23 mouse cellular contexts compared by ENCODE assay signal in the genomic region with DNA sequence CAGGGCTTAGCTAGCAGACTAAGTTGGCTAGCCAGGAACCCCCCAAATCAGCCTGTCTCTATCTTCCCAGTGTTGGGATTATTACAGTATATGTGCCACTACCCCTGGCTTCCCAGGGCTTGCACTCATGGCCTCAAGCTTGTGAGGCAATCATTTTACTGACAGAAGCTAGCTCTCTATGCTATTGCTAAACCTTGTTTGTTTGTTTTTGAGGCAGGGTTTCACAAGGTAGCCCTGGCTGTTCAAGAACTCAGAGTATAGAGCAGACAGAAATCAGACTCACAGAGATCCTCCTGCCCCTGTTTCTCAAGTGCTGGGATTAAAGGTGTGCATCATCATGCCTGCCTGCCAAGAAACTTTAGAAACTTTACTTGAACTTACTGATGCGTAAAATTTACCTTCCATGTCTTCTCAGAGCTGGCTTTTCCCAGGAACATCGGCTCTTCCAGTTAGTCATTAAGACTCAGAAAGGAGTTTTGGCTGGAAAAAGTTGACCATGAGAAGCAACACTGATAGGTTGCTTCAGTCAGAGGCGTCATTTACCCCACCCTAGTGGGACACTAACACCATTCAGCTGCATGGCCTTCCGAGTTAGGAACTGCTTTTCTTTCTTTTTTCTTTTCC. TPM values are rescaled to one million over a fixed set of nuclear protein-coding genes. Genes with fewer than 3 reads are reported as not detected.
DNase-seq lines count a peak whose midpoint lies in the region; ATAC-seq and TF ChIP-seq lines count a peak whose summit lies in the region.
"Had no signal": no experiment of that assay in that cellular context is flagged by ENCODE, and none has a peak within 500 bp of the region (broad histone marks: within the 10 kb centered on the region; RNA-seq: fewer than 3 reads in every experiment).

No protein-coding gene starts in this region.

- TF ChIP-seq EP300 in liver, postnatal 0 days (IDR thresholded peaks at IDR 0.05; ENCODE audit: low read depth) = no peak

- no peak overlapping the region for H3K4me3 ChIP-seq in intestine, embryonic 16.5 days (ENCODE audit: low read length)
- H3K4me3 ChIP-seq in intestine, postnatal 0 days (ENCODE audit: low read depth, low read length) = no peak overlapping the region
- no peak overlapping the region for H3K4me3 ChIP-seq in kidney, embryonic 15.5 days (replicated peaks)
- H3K4me3 ChIP-seq in liver, adult 2 months (ENCODE audit: insufficient read depth, low read depth, low read length) = no peak overlapping the region
- no peak overlapping the region for H3K4me3 ChIP-seq in liver, postnatal 0 days (ENCODE audit: low read depth, low read length)
- H3K4me3 ChIP-seq: forebrain, embryonic 13.5 days; heart, adult 2 months; heart, embryonic 15.5 days; limb, embryonic 10.5 days; neural tube, embryonic 13.5 days had no signal

- no peak overlapping the region for H3K9ac ChIP-seq in intestine, embryonic 16.5 days (ENCODE audit: low read depth, low read length)
- H3K9ac ChIP-seq in intestine, postnatal 0 days (ENCODE audit: low read depth, low read length) = no peak overlapping the region
- H3K9ac ChIP-seq in kidney, embryonic 15.5 days = no peak overlapping the region
- 0 out of 2 replicates have a peak overlapping the region, but pooled peaks have one; percentile 30 for H3K9ac ChIP-seq in liver, adult 2 months (ENCODE audit: low read depth, low read length)
- no peak overlapping the region for H3K9ac ChIP-seq in liver, postnatal 0 days (replicated peaks)
- H3K9ac ChIP-seq: forebrain, embryonic 13.5 days; heart, embryonic 15.5 days; neural tube, embryonic 13.5 days had no signal

- H3K4me1 ChIP-seq in intestine, embryonic 16.5 days (ENCODE audit: control insufficient read depth, insufficient read depth, low read length) = peaks cover 3% of the 10 kb centered on the region
- peaks cover 13% of the 10 kb centered on the region; the same call in 1 of the 2 replicates for H3K4me1 ChIP-seq in intestine, postnatal 0 days (replicated peaks; ENCODE audit: control insufficient read depth, insufficient read depth, low read length)
- peaks cover 16% of the 10 kb centered on the region for H3K4me1 ChIP-seq in kidney, embryonic 15.5 days
- H3K4me1 ChIP-seq in liver, adult 2 months (ENCODE audit: control insufficient read depth, insufficient read depth, low read length) = peaks cover 17% of the 10 kb centered on the region
- peaks cover 15% of the 10 kb centered on the region for H3K4me1 ChIP-seq in liver, postnatal 0 days (ENCODE audit: insufficient read depth)
- H3K4me1 ChIP-seq: heart, embryonic 15.5 days had no signal

- H3K27ac ChIP-seq in intestine, embryonic 16.5 days (ENCODE audit: low read length) = peak overlapping the region; percentile 49; the same call in 1 of the 2 replicates
- no peak overlapping the region for H3K27ac ChIP-seq in intestine, postnatal 0 days (ENCODE audit: low read depth, low read length)
- H3K27ac ChIP-seq in kidney, embryonic 15.5 days = peak overlapping the region; percentile 84
- H3K27ac ChIP-seq in liver, adult 2 months (replicated peaks; ENCODE audit: insufficient read depth, low read depth, low read length) = peak overlapping the region; percentile 88
- peak overlapping the region; percentile 77 for H3K27ac ChIP-seq in liver, postnatal 0 days (ENCODE audit: low read depth)
- H3K27ac ChIP-seq: forebrain, embryonic 13.5 days; heart, adult 2 months; heart, embryonic 15.5 days; limb, embryonic 10.5 days; neural tube, embryonic 13.5 days had no signal

- no peak overlapping the region for H3K4me2 ChIP-seq in intestine, embryonic 16.5 days (ENCODE audit: low read depth, low read length)
- no peak overlapping the region for H3K4me2 ChIP-seq in intestine, postnatal 0 days (replicated peaks; ENCODE audit: low read depth)
- H3K4me2 ChIP-seq in kidney, embryonic 15.5 days = no peak overlapping the region
- peak overlapping the region; percentile 39 for H3K4me2 ChIP-seq in liver, postnatal 0 days (ENCODE audit: low read depth, low read length)
- H3K4me2 ChIP-seq: forebrain, embryonic 13.5 days; heart, embryonic 15.5 days; neural tube, embryonic 13.5 days had no signal

- WGBS in intestine, embryonic 16.5 days = 87% methylated on average over 4 of the region's 4 CpGs
- WGBS in intestine, postnatal 0 days = 87% methylated on average over 4 of the region's 4 CpGs
- 65% methylated on average over 4 of the region's 4 CpGs for WGBS in kidney, embryonic 15.5 days
- 30% methylated on average over 4 of the region's 4 CpGs for WGBS in liver, adult 2 months
- WGBS in liver, postnatal 0 days (ENCODE audit: insufficient replicate concordance) = 60% methylated on average over 4 of the region's 4 CpGs

- no peak for TF ChIP-seq CTCF in intestine, postnatal 0 days (IDR thresholded peaks at IDR 0.05; ENCODE audit: low read depth)
- no peak for TF ChIP-seq CTCF in liver, adult 2 months (IDR thresholded peaks at IDR 0.05; ENCODE audit: low read depth, low read length)
- TF ChIP-seq CTCF in liver, postnatal 0 days (IDR thresholded peaks at IDR 0.05; ENCODE audit: low read depth) = no peak

- ATAC-seq in intestine, embryonic 16.5 days = no peak
- no peak for ATAC-seq in intestine, postnatal 0 days
- no peak for ATAC-seq in kidney, embryonic 15.5 days (replicated peaks; ENCODE audit: low FRiP score)
- ATAC-seq in liver, postnatal 0 days = peak; percentile 81
- no peak for ATAC-seq in monocyte, adult 5-6 weeks (replicated peaks; ENCODE audit: insufficient number of reproducible peaks, low FRiP score, low TSS enrichment, poor library complexity, severe bottlenecking)
- ATAC-seq: activated CD4-positive, CD25-positive, alpha-beta regulatory T cell, adult 4 months; forebrain, embryonic 13.5 days; hindbrain, embryonic 16.5 days had no signal

- no peak for TF ChIP-seq POLR2A in liver, adult 2 months (IDR thresholded peaks at IDR 0.05; ENCODE audit: extremely low read depth, insufficient read depth, low read length)

- no peaks in the 10 kb centered on the region for H3K79me2 ChIP-seq in liver, adult 2 months (ENCODE audit: control insufficient read depth, insufficient read depth, low read length)

- no peaks in the 10 kb centered on the region for H3K27me3 ChIP-seq in intestine, embryonic 16.5 days (replicated peaks; ENCODE audit: control insufficient read depth, insufficient read depth, low read length)
- no peaks in the 10 kb centered on the region for H3K27me3 ChIP-seq in intestine, postnatal 0 days (replicated peaks; ENCODE audit: control insufficient read depth, insufficient read depth, low read length)
- H3K27me3 ChIP-seq in kidney, embryonic 15.5 days = peaks cover 11% of the 10 kb centered on the region; the same call in 1 of the 2 replicates
- H3K27me3 ChIP-seq in liver, adult 2 months (ENCODE audit: control insufficient read depth, insufficient read depth, low read length) = no peaks in the 10 kb centered on the region
- no peaks in the 10 kb centered on the region for H3K27me3 ChIP-seq in liver, postnatal 0 days (ENCODE audit: insufficient read depth, low read length)
- H3K27me3 ChIP-seq: forebrain, embryonic 13.5 days; neural tube, embryonic 13.5 days had no signal

- DNase-seq in liver, adult 2 months (ENCODE audit: extremely low read depth, low read depth, low spot score) = peak; percentile 95
- peak; percentile 15 for DNase-seq in liver, postnatal 0 days
- DNase-seq in adrenal gland, postnatal 10 days = no peak
- DNase-seq in adrenal gland, postnatal 25 days = no peak
- DNase-seq: cerebellum, adult 18-20 months; gastrocnemius, postnatal 10 days; heart, adult 2 months; heart, postnatal 4 days; lung, adult 2 months; right cerebral cortex, adult 18-20 months; thymus, postnatal 14 days had no signal

- no peaks in the 10 kb centered on the region for H3K9me3 ChIP-seq in intestine, embryonic 16.5 days (ENCODE audit: control insufficient read depth, low read length)
- H3K9me3 ChIP-seq in intestine, postnatal 0 days (ENCODE audit: control insufficient read depth) = no peaks in the 10 kb centered on the region
- no peaks in the 10 kb centered on the region for H3K9me3 ChIP-seq in kidney, embryonic 15.5 days (replicated peaks)
- H3K9me3 ChIP-seq in liver, postnatal 0 days (ENCODE audit: low read length) = no peaks in the 10 kb centered on the region
- H3K9me3 ChIP-seq: forebrain, embryonic 13.5 days; heart, embryonic 15.5 days; limb, embryonic 10.5 days; neural tube, embryonic 13.5 days had no signal

- no peaks in the 10 kb centered on the region for H3K36me3 ChIP-seq in intestine, embryonic 16.5 days (ENCODE audit: control insufficient read depth, insufficient read depth, low read length)
- no peaks in the 10 kb centered on the region for H3K36me3 ChIP-seq in intestine, postnatal 0 days (ENCODE audit: control insufficient read depth, insufficient read depth)
- H3K36me3 ChIP-seq in kidney, embryonic 15.5 days = no peaks in the 10 kb centered on the region
- H3K36me3 ChIP-seq in liver, adult 2 months (ENCODE audit: control insufficient read depth, insufficient read depth, low read length) = no peaks in the 10 kb centered on the region
- no peaks in the 10 kb centered on the region for H3K36me3 ChIP-seq in liver, postnatal 0 days (replicated peaks; ENCODE audit: insufficient read depth, low read length)
- H3K36me3 ChIP-seq: heart, embryonic 15.5 days; limb, embryonic 10.5 days had no signal

RNA-seq across cellular contexts. Expression of a gene that starts 4.5 kb away (rescaled TPM):
- 2.1 and 2.3 TPM in 2 replicates for polyA plus RNA-seq in intestine, embryonic 16.5 days (2015; fragmentation: Nextera tagmentation; extraction: Ambion mirVana)
- polyA plus RNA-seq in intestine, postnatal 0 days (2015; fragmentation: Nextera tagmentation; extraction: Ambion mirVana) = 1.3 TPM in 2 replicates
- 4.8 and 5.0 TPM in 2 replicates for polyA plus RNA-seq in kidney, embryonic 15.5 days (2015; fragmentation: Nextera tagmentation; extraction: Ambion mirVana)
- 0.13 and 0.18 TPM in 2 replicates for total RNA-seq in liver, adult 2 months (2014; rRNA removed)
- 0.14 and 0.16 TPM in 2 replicates for polyA plus RNA-seq in liver, adult 2 months (2012; rRNA removed)
- polyA plus RNA-seq in liver, postnatal 0 days (2015; fragmentation: Nextera tagmentation; extraction: Ambion mirVana) = 0.22 and 0.29 TPM in 2 replicates
- total RNA-seq in adrenal gland, postnatal 10 days (2021) = 1 to 10 TPM; 2.8 to 4.1 TPM
- 0.71 and 1.1 TPM in 2 replicates for total RNA-seq in adrenal gland, postnatal 25 days (2021)
- not detected in 3 replicates for total RNA-seq in monocyte, adult 5-6 weeks (2017)
- total RNA-seq: common myeloid progenitor, adult 5-6 weeks; megakaryocyte-erythroid progenitor cell, adult 5-6 weeks had no signal

RNA-seq across cellular contexts. Expression of a gene that starts 4.5 kb away (rescaled TPM):
- polyA plus RNA-seq in intestine, embryonic 16.5 days (2015; fragmentation: Nextera tagmentation; extraction: Ambion mirVana) = 82.7 and 96.5 TPM in 2 replicates
- polyA plus RNA-seq in intestine, postnatal 0 days (2015; fragmentation: Nextera tagmentation; extraction: Ambion mirVana) = 67.9 and 88.6 TPM in 2 replicates
- polyA plus RNA-seq in kidney, embryonic 15.5 days (2015; fragmentation: Nextera tagmentation; extraction: Ambion mirVana) = 53.8 and 54.9 TPM in 2 replicates
- 262 and 269 TPM in 2 replicates for total RNA-seq in liver, adult 2 months (2014; rRNA removed)
- polyA plus RNA-seq in liver, adult 2 months (2012; rRNA removed) = 228 and 250 TPM in 2 replicates
- 132 and 143 TPM in 2 replicates for polyA plus RNA-seq in liver, postnatal 0 days (2015; fragmentation: Nextera tagmentation; extraction: Ambion mirVana)
- total RNA-seq in adrenal gland, postnatal 10 days (2021) = 10 to 100 TPM; 43.4 to 47.0 TPM
- 31.0 and 38.9 TPM in 2 replicates for total RNA-seq in adrenal gland, postnatal 25 days (2021)
- 0.58 to 1.9 TPM in 2 of 3 replicates, not detected in the other for total RNA-seq in monocyte, adult 5-6 weeks (2017)

RNA-seq across cellular contexts. Expression of a gene that starts 18.6 kb away (rescaled TPM):
- polyA plus RNA-seq in intestine, embryonic 16.5 days (2015; fragmentation: Nextera tagmentation; extraction: Ambion mirVana) = 31.7 and 34.0 TPM in 2 replicates
- 14.0 and 14.3 TPM in 2 replicates for polyA plus RNA-seq in intestine, postnatal 0 days (2015; fragmentation: Nextera tagmentation; extraction: Ambion mirVana)
- polyA plus RNA-seq in kidney, embryonic 15.5 days (2015; fragmentation: Nextera tagmentation; extraction: Ambion mirVana) = 54.5 and 59.4 TPM in 2 replicates
- total RNA-seq in liver, adult 2 months (2014; rRNA removed) = 18.7 and 23.5 TPM in 2 replicates
- polyA plus RNA-seq in liver, adult 2 months (2012; rRNA removed) = 3.2 and 3.3 TPM in 2 replicates
- 10.3 and 10.8 TPM in 2 replicates for polyA plus RNA-seq in liver, postnatal 0 days (2015; fragmentation: Nextera tagmentation; extraction: Ambion mirVana)
- total RNA-seq in adrenal gland, postnatal 10 days (2021) = 10 to 100 TPM; 13.0 to 15.8 TPM
- total RNA-seq in adrenal gland, postnatal 25 days (2021) = 10.7 and 13.2 TPM in 2 replicates
- total RNA-seq in monocyte, adult 5-6 weeks (2017) = 6.0 to 18.4 TPM (median 9.1 TPM) in 3 replicates

Comparison
In these comparisons a context has a peak if more than half of its experiments do, and no peak if none do; other contexts are left out.
1. DNase-seq: peak in liver, adult 2 months (single experiment) and liver, postnatal 0 days (single experiment); none in adrenal gland, postnatal 10 days (single experiment) and adrenal gland, postnatal 25 days (single experiment).